Mouse (Mus musculus): ENCODE data around the gene Fjx1. TPM values are rescaled to one million over a fixed set of nuclear protein-coding genes. Genes with fewer than 3 reads are reported as not detected.

The Fjx1 gene
- polyA plus RNA-seq, 1 experiment from 2014 or later = 4.2 TPM

DNA sequence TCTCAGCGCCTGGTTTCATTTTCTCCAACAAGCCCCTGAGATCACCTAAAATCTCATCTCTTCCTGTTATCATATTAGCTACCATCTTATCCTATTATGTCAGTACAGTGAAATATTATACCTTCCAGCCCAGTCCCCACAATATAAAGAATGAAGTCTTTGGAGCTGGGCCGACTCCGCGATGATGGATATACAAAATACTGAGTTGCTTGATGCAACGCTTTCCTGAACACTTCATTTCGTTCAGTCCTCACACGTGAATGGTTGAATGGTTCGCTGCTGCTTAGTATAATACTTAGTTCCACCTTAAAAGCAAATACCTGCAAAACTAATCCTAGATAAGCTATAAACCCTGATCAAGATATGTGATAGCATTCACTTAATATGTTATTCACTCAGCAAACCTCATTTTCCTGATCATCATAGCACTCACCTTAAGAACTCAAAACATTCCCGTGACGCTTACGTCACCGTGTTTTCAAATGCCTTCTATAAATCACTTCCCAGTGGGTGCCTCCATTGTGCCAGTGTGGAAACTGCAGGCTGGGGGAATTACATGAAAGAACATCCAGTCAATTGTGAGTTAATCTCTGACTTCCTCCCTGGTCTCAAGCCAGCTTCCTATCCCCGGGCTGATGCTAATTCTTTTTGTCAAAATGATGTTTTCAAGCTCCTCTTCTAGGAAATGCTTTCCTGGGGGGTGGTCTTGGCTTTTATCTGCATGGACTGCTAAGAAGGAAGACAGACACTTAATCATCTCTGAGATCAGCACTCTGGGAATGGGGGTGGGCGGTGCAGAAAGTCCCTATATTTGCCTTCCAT is 44.7 kb downstream of the Fjx1 start, which contains the start of gene Trim44:
Gene Trim44, minus strand, starts transcription at position 466 of the 822 bp plus-strand sequence.
- H3K27ac ChIP-seq (ENCODE audit: low read depth, low read length) = no peak within 1 kb of the TSS
- H3K9me3 ChIP-seq (ENCODE audit: control insufficient read depth, low read length) = no peaks in the 10 kb centered on the region
- peak within 1 kb of the TSS; percentile 9; the same call in 1 of the 2 replicates for H3K4me2 ChIP-seq
- DNase-seq (ENCODE audit: low spot score) = no peak
- WGBS = 50% methylated on average over 14 of the region's 14 CpGs
- peaks cover 4% of the 10 kb centered on the region for H3K4me1 ChIP-seq (replicated peaks; ENCODE audit: control insufficient read depth, insufficient read depth, low read length)
- H3K4me3 ChIP-seq (ENCODE audit: low read depth, low read length) = no peak within 1 kb of the TSS
- H3K27me3 ChIP-seq (replicated peaks; ENCODE audit: control insufficient read depth, insufficient read depth, low read length) = no peaks in the 10 kb centered on the region
- H3K9ac ChIP-seq (ENCODE audit: low read depth, low read length) = no peak within 1 kb of the TSS
- ATAC-seq (replicated peaks; ENCODE audit: low FRiP score) = no peak
- no peaks in the 10 kb centered on the region for H3K36me3 ChIP-seq (ENCODE audit: control insufficient read depth, insufficient read depth, low read length)

DNA sequence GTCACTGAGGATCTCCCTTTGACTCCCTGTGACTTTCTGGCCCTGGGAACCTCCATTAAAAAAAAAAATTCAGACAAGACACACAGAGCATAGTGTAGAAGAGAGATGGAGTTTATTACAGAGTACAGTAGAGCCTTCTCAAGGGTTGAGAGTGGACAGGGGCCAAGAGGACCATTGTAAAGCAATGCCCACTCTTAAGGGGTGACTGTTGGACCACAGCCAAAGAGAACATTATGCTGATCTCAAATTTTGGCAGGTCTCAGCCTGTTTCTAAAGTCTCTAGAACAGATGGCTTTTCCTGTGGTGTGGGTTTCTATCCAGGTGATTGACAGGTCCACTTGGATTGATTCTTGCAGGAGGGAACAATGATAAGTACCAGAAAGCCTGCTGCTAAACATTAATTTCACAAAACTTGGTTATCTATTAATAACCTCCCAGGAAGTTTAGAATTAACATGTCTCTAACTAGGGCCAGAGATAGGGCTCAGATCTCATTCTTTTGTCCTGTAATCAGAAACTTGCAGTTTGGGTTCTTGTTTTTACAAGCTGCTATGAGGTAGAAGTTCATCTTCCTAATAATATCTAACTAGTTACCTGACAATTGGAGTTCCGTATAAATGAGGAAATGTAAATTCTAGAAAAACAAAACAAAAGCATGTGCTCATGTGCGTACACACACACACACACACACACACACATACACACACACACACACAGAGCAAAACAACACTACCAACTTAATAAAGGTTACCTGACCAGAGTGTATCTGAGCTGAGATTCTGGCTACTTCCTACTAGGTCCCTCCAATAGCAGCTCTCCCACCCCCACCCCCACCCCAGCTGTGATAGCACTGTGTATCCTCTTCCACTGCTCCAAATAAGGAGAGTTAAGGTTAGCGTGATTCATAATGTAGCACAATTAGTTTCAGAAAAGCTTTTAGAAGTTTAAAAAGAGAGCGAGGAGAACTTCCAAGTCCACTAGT is 45.7 kb downstream of the Fjx1 start:
- no peak for DNase-seq (ENCODE audit: low spot score)
- H3K4me2 ChIP-seq = no peak overlapping the region
- H3K9ac ChIP-seq (ENCODE audit: low read depth, low read length) = no peak overlapping the region
- H3K9me3 ChIP-seq (ENCODE audit: control insufficient read depth, low read length) = no peaks in the 10 kb centered on the region
- no peak for ATAC-seq (replicated peaks; ENCODE audit: low FRiP score)
- no peaks in the 10 kb centered on the region for H3K36me3 ChIP-seq (ENCODE audit: control insufficient read depth, insufficient read depth, low read length)
- H3K4me3 ChIP-seq (ENCODE audit: low read depth, low read length) = no peak overlapping the region
- H3K27me3 ChIP-seq (replicated peaks; ENCODE audit: control insufficient read depth, insufficient read depth, low read length) = no peaks in the 10 kb centered on the region
- 72% methylated on average over 4 of the region's 4 CpGs for WGBS
- no peak overlapping the region for H3K27ac ChIP-seq (ENCODE audit: low read depth, low read length)
- peaks cover 4% of the 10 kb centered on the region for H3K4me1 ChIP-seq (replicated peaks; ENCODE audit: control insufficient read depth, insufficient read depth, low read length)

DNA sequence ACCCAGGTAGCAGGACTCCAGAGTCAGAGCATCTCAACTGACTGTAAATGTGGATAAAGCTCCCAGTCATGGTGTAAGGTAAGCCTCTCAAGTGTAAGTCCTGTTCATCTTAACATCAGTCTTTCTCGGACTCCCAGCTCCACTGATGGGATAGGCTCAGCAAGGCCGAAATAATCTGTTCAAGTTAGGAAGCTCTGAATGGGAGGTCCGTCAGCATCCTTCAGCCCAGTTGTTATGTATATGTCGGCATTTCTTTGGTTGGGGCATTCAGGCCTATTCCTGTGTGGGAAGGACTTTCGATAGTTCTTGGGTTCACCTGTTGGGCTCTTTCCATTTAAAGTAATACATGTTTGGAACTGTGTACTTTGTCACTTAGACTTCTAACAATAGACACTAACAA is 48.3 kb downstream of the Fjx1 start:
- Histone ChIP-seq H3K4me2 (no peak overlapping the region), H3K9ac (ENCODE audit: low read depth, low read length) (no peak overlapping the region), H3K9me3 (ENCODE audit: control insufficient read depth, low read length) (no peaks in the 10 kb centered on the region), H3K4me1 (replicated peaks; ENCODE audit: control insufficient read depth, insufficient read depth, low read length) (peaks cover 19% of the 10 kb centered on the region), H3K36me3 (ENCODE audit: control insufficient read depth, insufficient read depth, low read length) (0 out of 2 replicates have a peak, but pooled peaks cover 3% of the 10 kb centered on the region), H3K27ac (ENCODE audit: low read depth, low read length) (no peak overlapping the region), H3K4me3 (ENCODE audit: low read depth, low read length) (no peak overlapping the region), H3K27me3 (replicated peaks; ENCODE audit: control insufficient read depth, insufficient read depth, low read length) (no peaks in the 10 kb centered on the region)
- 84% methylated on average over 5 of the region's 5 CpGs for WGBS
- DNase-seq (ENCODE audit: low spot score) (no peak), ATAC-seq (replicated peaks; ENCODE audit: low FRiP score) (no peak)

DNA sequence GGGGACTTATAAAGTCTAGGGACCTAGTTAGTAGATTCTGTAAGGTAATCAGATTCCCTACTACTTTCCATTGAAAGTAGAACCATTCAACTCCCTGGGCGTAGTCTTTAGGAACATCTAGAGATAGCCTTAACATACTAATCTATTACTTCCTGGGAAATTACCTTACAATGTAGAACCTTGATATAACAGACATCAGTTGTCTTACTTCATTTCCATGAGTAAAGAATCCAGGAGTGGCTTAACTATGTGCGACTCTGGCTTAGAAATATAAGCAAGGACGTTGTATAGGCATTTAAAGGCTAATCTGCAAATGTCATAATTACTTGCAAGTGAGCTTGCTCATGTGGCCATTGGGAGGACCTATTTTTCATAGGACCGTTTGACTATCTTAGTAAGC is 49.0 kb downstream of the Fjx1 start:
- ATAC-seq (replicated peaks; ENCODE audit: low FRiP score) (no peak), DNase-seq (ENCODE audit: low spot score) (no peak)
- Histone ChIP-seq H3K36me3 (ENCODE audit: control insufficient read depth, insufficient read depth, low read length) (0 out of 2 replicates have a peak, but pooled peaks cover 3% of the 10 kb centered on the region), H3K27me3 (replicated peaks; ENCODE audit: control insufficient read depth, insufficient read depth, low read length) (no peaks in the 10 kb centered on the region), H3K27ac (ENCODE audit: low read depth, low read length) (no peak overlapping the region), H3K9ac (ENCODE audit: low read depth, low read length) (no peak overlapping the region), H3K4me3 (ENCODE audit: low read depth, low read length) (no peak overlapping the region), H3K4me1 (replicated peaks; ENCODE audit: control insufficient read depth, insufficient read depth, low read length) (peaks cover 19% of the 10 kb centered on the region), H3K4me2 (no peak overlapping the region), H3K9me3 (ENCODE audit: control insufficient read depth, low read length) (no peaks in the 10 kb centered on the region)
- WGBS = 85% methylated on average over 4 of the region's 4 CpGs

DNA sequence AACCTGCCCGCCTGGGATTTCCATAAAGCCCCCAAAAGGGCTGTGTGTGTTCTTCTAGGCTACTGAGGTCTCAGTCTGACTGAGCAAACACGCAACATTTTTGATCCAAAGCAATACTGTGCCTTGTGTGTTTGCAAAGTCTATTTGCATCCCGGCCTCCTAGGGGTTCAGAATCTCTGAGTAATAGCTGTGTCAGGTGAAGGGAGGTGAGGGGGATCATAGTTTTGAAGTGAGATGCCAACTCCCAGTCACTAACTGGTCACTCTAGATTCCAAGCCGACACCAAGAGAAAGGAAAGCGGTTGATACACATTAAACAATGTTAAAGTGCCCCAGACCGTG is 51.0 kb downstream of the Fjx1 start:
- Histone ChIP-seq H3K4me1 (replicated peaks; ENCODE audit: control insufficient read depth, insufficient read depth, low read length) (peaks cover 15% of the 10 kb centered on the region), H3K4me2 (peak overlapping the region; percentile 87), H3K27ac (ENCODE audit: low read depth, low read length) (peak overlapping the region; percentile 93; the same call in 1 of the 2 replicates), H3K27me3 (replicated peaks; ENCODE audit: control insufficient read depth, insufficient read depth, low read length) (no peaks in the 10 kb centered on the region), H3K9ac (ENCODE audit: low read depth, low read length) (peak overlapping the region; percentile 88; the same call in 1 of the 2 replicates), H3K36me3 (ENCODE audit: control insufficient read depth, insufficient read depth, low read length) (0 out of 2 replicates have a peak, but pooled peaks cover 3% of the 10 kb centered on the region), H3K4me3 (ENCODE audit: low read depth, low read length) (peak overlapping the region; percentile 72), H3K9me3 (ENCODE audit: control insufficient read depth, low read length) (no peaks in the 10 kb centered on the region)
- ATAC-seq (replicated peaks; ENCODE audit: low FRiP score) (no peak), DNase-seq (ENCODE audit: low spot score) (no peak)
- WGBS = 27% methylated on average over 6 of the region's 6 CpGs

DNA sequence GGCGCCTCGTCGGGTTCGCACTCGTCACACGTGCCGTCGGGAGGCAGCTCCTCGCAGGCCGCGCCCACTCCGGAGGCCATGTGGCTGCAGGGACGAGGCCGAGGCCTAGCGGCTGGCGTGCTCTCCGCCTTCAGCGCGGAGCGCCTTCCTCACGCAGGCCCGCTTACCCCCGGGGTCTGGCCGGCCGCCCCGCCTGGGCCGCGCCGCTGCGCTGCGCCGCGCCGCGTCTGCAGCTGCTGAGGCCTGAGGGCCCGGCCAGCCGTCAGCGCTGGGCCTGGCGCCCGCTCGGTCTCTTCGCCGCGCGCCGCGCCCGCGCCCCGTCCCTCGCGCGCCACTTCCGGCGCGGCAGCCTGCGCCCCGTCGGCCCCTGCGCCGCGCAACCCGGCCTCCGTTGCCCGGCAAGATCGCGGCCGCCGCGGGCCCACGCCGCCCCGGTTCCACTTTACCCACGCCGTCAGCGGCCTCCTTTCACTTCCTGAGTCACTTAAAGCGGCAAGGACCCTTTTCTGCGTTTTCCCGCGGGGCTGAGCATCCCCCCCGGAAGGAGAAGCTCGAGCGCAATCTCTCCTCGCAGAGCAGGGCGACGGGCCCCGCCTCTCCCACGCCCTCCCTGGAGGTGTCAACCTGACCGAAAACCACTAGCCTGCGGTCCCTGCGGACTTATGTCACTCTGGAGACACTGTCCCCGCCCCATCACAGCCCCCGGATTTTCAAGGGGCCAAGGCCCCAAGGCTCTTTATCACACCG is 51.5 kb downstream of the Fjx1 start:
- ATAC-seq (replicated peaks; ENCODE audit: low FRiP score) (peak; percentile 94), DNase-seq (ENCODE audit: low spot score) (peak; percentile 88)
- H3K27ac ChIP-seq (ENCODE audit: low read depth, low read length) = peak overlapping the region; percentile 93
- peak overlapping the region; percentile 88 for H3K9ac ChIP-seq (ENCODE audit: low read depth, low read length)
- WGBS = under 1% methylated on average over 81 of the region's 94 CpGs
- peak overlapping the region; percentile 72 for H3K4me3 ChIP-seq (ENCODE audit: low read depth, low read length)
- peak overlapping the region; percentile 87 for H3K4me2 ChIP-seq
- H3K4me1 ChIP-seq (replicated peaks; ENCODE audit: control insufficient read depth, insufficient read depth, low read length) = peaks cover 15% of the 10 kb centered on the region
- H3K36me3 ChIP-seq (ENCODE audit: control insufficient read depth, insufficient read depth, low read length) = 0 out of 2 replicates have a peak, but pooled peaks cover 3% of the 10 kb centered on the region
- H3K27me3 ChIP-seq (replicated peaks; ENCODE audit: control insufficient read depth, insufficient read depth, low read length) = no peaks in the 10 kb centered on the region
- no peaks in the 10 kb centered on the region for H3K9me3 ChIP-seq (ENCODE audit: control insufficient read depth, low read length)

DNA sequence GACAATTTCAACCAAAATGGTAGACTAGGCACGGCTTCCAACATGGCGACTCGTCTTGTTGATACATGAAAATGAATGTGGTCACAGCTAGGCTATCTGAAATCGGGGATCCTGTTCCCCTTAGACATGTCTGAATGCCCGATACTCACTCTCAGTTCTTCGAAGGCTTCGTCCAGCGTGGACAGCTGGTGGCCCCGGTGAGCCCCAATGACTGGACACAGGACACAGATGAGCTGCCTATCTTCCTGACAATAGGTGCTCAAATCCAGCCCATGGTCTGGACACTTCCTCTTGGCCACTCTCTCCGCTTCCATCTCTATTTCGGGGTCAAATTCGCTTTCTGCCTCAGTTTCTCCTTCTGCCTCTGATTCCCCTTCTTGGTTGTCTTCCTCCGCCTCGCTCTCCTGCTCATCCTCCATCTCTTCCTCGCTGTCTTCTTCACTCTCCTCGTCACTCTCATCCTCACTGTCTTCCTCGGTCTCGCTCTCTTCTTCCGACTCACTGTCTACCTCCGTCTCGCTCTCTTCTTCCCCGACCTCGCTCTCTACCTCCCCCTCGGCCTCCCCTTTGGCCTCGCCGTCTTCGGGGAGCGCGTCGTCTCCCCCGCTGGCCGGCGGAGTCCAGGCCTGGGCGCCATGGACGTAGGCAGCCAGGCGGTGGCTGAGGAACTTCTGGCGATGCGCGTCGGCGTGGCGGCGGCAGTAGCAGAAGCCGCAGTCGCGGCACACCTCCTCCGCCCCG is 52.3 kb downstream of the Fjx1 start:
- Histone ChIP-seq H3K27me3 (replicated peaks; ENCODE audit: control insufficient read depth, insufficient read depth, low read length) (no peaks in the 10 kb centered on the region), H3K9me3 (ENCODE audit: control insufficient read depth, low read length) (no peaks in the 10 kb centered on the region), H3K27ac (ENCODE audit: low read depth, low read length) (peak overlapping the region; percentile 93), H3K4me3 (ENCODE audit: low read depth, low read length) (peak overlapping the region; percentile 72), H3K9ac (ENCODE audit: low read depth, low read length) (peak overlapping the region; percentile 88), H3K4me1 (replicated peaks; ENCODE audit: control insufficient read depth, insufficient read depth, low read length) (peaks cover 15% of the 10 kb centered on the region), H3K4me2 (peak overlapping the region; percentile 87), H3K36me3 (ENCODE audit: control insufficient read depth, insufficient read depth, low read length) (0 out of 2 replicates have a peak, but pooled peaks cover 3% of the 10 kb centered on the region)
- DNase-seq (ENCODE audit: low spot score) (no peak), ATAC-seq (replicated peaks; ENCODE audit: low FRiP score) (no peak; the same call in 1 of the 2 replicates)
- WGBS = 35% methylated on average over 48 of the region's 48 CpGs

All from liver, embryonic 11.5 days (tissue).